In the genomic region with DNA sequence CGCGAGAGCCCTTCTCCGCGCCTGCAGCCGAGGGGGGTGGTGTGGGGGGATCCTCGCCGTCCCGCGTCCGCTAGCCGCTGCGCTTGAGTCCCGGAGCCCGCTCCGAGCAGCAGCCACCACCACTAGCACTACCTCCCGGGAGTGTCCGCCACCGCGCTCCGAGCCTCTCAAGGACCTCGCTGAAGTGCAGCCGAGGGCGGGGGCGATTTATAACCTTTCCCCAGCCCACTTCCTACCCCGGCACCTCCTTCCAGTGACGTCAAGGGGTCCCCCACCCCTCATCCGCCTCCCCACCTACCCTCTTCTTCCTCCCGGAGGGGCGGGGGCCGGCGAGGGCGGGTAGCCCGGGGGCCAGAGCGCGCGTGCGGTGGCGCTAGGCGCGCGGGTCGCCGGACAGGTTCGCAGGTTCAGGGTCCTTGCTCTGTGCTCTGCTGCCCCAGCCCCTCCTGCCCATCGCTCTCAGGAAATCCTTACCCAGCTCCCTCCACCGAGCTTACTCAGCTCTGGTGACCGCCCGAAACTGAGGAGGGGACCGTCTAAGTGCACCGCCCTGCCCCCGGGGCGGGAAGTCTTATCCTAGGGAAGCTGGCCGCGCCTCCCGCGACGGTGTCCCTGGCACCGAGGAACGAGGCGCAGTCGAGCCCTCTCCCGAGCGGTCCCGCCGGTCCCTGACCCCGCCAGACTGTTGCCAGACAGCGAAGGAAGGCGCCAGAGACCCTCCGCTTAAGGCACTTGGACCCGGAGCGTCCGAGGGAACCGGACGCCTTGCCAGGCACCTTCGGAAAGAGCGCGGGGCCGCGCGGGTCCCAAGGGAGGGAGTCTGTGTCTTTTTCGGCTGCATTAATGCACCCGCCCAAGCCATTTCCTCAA, we compare ENCODE assay signal across 7 mouse cellular contexts. TPM values are rescaled to one million over a fixed set of nuclear protein-coding genes. Genes with fewer than 3 reads are reported as not detected.
DNase-seq lines count a peak whose midpoint lies in the region; ATAC-seq lines count a peak whose summit lies in the region.

A gene (minus strand): TSS at position 181 of the 870 bp plus-strand sequence.

- H3K4me2 ChIP-seq in hindbrain, embryonic 14.5 days (replicated peaks), result peak within 1 kb of the TSS; percentile 59

- peaks cover 15% of the 10 kb centered on the region for H3K4me1 ChIP-seq in hindbrain, embryonic 14.5 days (replicated peaks; ENCODE audit: control insufficient read depth, insufficient read depth, low read length)

- H3K36me3 ChIP-seq in hindbrain, embryonic 14.5 days (replicated peaks; ENCODE audit: control insufficient read depth, insufficient read depth), result no peaks in the 10 kb centered on the region

- WGBS in hindbrain, embryonic 14.5 days, result under 1% methylated on average over 61 of the region's 82 CpGs

- no peaks in the 10 kb centered on the region for H3K9me3 ChIP-seq in hindbrain, embryonic 14.5 days (ENCODE audit: control insufficient read depth, low read length)

- DNase-seq in R1 (ENCODE audit: low read depth, low spot score), result peak; percentile 63
- peak; percentile 66 for DNase-seq in adrenal gland, postnatal 25 days
- peak in 1 of 2 experiments; percentile 20 for DNase-seq in gastrocnemius, adult 8-10 months (ENCODE audit: low spot score in 2 of 2)
- no peak for DNase-seq in hindbrain, embryonic 14.5 days (ENCODE audit: low spot score)
- no peak for DNase-seq in left cerebral cortex, postnatal 25 days (ENCODE audit: low spot score in 2 of 2)
- DNase-seq in urinary bladder, postnatal 14 days (ENCODE audit: low spot score), result peak; percentile 14

- peaks cover 90% of the 10 kb centered on the region for H3K27me3 ChIP-seq in hindbrain, embryonic 14.5 days (ENCODE audit: control insufficient read depth, insufficient read depth, low read length)

- peak within 1 kb of the TSS; percentile 41; the same call in 1 of the 2 replicates for H3K9ac ChIP-seq in hindbrain, embryonic 14.5 days

- H3K4me3 ChIP-seq in hindbrain, embryonic 14.5 days (replicated peaks; ENCODE audit: low read length), result peak within 1 kb of the TSS; percentile 29

- intact Hi-C loops in left cerebral cortex, postnatal 25 days (cut with DNase I), result loop anchor here (2.0 to 10.0 kb wide), 3 partner anchors 409 to 451 kb away; no protein-coding TSS in a partner anchor

- peak; percentile 69 for ATAC-seq in hindbrain, embryonic 14.5 days (ENCODE audit: low FRiP score)
- peak; percentile 17; the same call in 1 of the 2 replicates for ATAC-seq in megakaryocyte, adult 5-6 weeks (ENCODE audit: poor library complexity, severe bottlenecking)

- no peak within 1 kb of the TSS for H3K27ac ChIP-seq in hindbrain, embryonic 14.5 days

RNA-seq across cellular contexts. Expression of the gene that starts here (rescaled TPM):
- total RNA-seq in adrenal gland, postnatal 25 days (2021), result 39.6 and 43.0 TPM in 2 replicates
- 10 to 100 TPM; 21.2 to 27.7 (median 24.7) TPM for total RNA-seq in gastrocnemius, adult 8-10 months (2022)
- 13.2 and 13.8 TPM in 2 replicates for polyA plus RNA-seq in hindbrain, embryonic 14.5 days (2014; fragmentation: Nextera tagmentation; extraction: Ambion mirVana)
- 10 to 100 TPM; 30.4 to 33.8 TPM for total RNA-seq in left cerebral cortex, postnatal 25 days (2021)
- total RNA-seq in megakaryocyte, adult 5-6 weeks (2015), result 2.1 and 2.3 TPM in 2 replicates
- total RNA-seq in megakaryocyte, adult 5-6 weeks (2017), result 2.9 and 5.3 TPM in 2 replicates

Comparison
In these comparisons a context has a peak if more than half of its experiments do, and no peak if none do; other contexts are left out.
1. DNase-seq: peak in R1 (single experiment), adrenal gland, postnatal 25 days (single experiment) and urinary bladder, postnatal 14 days (single experiment); none in hindbrain, embryonic 14.5 days (single experiment) and left cerebral cortex, postnatal 25 days (0 of 2).